Mouse (Mus musculus): ENCODE results near the gene Tmprss11a. TPM values are rescaled to one million over a fixed set of nuclear protein-coding genes. Genes with fewer than 3 reads are reported as not detected.

Tmprss11a gene
- polyA plus RNA-seq, 1 experiment, result not detected

DNA sequence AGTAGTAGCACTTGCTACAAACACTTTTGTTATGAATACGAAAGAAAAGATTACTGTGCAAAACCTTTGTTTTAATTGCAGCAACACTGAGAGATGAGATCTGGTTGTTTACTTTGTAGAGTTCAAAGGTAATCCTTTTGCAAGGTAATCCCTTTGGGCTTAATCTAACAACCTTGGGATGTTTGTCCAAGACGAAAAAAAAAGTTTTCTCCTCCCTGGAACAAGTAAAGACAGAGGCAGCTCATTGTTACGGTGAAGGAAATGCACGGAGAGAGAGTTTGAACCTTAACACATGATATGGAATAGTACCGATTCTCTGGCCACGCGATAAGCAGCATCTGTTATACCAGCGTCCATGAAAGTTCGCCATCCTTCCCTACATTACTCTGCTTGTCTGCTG lies 5.1 kb upstream of the Tmprss11a start:
- Histone ChIP-seq H3K36me3 (ENCODE audit: control insufficient read depth, insufficient read depth) (no peaks in the 10 kb centered on the region), H3ac (ENCODE audit: control insufficient read depth, insufficient read length, low read depth) (no peak overlapping the region), H3K79me2 (ENCODE audit: control insufficient read depth, insufficient read depth) (no peaks in the 10 kb centered on the region), H3K4me3 (ENCODE audit: insufficient read depth, poor library complexity, severe bottlenecking) (no peak overlapping the region), H3K79me3 (ENCODE audit: low read depth) (no peaks in the 10 kb centered on the region), H3K27me3 (ENCODE audit: control insufficient read depth, insufficient read depth, insufficient read length) (no peaks in the 10 kb centered on the region)
- TF ChIP-seq MYOG (IDR thresholded peaks at IDR 0.05; ENCODE audit: control insufficient read depth, extremely low read depth, insufficient read length), result no peak
- no peak for TF ChIP-seq CTCF (IDR thresholded peaks at IDR 0.05; ENCODE audit: control insufficient read depth, insufficient read depth, insufficient read length)
- TF ChIP-seq MYOD1 (IDR thresholded peaks at IDR 0.05; ENCODE audit: control insufficient read depth, insufficient read length, low read depth), result no peak
- no peak for TF ChIP-seq CEBPB (IDR thresholded peaks at IDR 0.05; ENCODE audit: low read depth)
- no peak for TF ChIP-seq USF1 (IDR thresholded peaks at IDR 0.05; ENCODE audit: low read depth)
- no peak for TF ChIP-seq FOSL1 (IDR thresholded peaks at IDR 0.05; ENCODE audit: insufficient read depth, low read length, poor library complexity, severe bottlenecking)
- TF ChIP-seq MAX (IDR thresholded peaks at IDR 0.05), result no peak

DNA sequence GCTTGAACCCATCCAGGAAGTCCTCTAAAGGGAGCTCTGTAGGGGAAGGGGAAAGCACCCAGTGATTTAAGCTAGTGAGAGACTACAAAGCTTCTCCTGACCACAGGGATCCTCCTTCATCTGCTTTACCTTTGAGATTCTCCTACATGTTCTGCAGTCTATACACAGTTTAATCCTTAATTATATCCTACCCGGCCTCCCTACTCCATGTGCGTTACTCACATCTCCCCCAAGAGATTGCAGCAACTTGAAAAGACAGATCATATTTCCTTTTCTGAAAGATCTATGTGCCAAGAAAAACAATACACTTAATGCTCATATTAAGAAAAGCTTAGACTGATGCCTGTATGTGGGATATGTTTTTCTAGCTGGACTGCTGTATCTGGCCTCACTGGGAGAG lies 29.5 kb downstream of the Tmprss11a start:
- H3K4me3 ChIP-seq (ENCODE audit: insufficient read depth, poor library complexity, severe bottlenecking), result no peak overlapping the region
- H3ac ChIP-seq (ENCODE audit: control insufficient read depth, insufficient read length, low read depth), result no peak overlapping the region
- no peaks in the 10 kb centered on the region for H3K79me2 ChIP-seq (ENCODE audit: control insufficient read depth, insufficient read depth)
- H3K27me3 ChIP-seq (ENCODE audit: control insufficient read depth, insufficient read depth, insufficient read length), result no peaks in the 10 kb centered on the region
- H3K79me3 ChIP-seq (ENCODE audit: low read depth), result no peaks in the 10 kb centered on the region
- no peaks in the 10 kb centered on the region for H3K36me3 ChIP-seq (ENCODE audit: control insufficient read depth, insufficient read depth)
- TF ChIP-seq CEBPB (IDR thresholded peaks at IDR 0.05; ENCODE audit: low read depth) (peak; percentile 52), CTCF (IDR thresholded peaks at IDR 0.05; ENCODE audit: control insufficient read depth, insufficient read depth, insufficient read length) (no peak), MYOD1 (IDR thresholded peaks at IDR 0.05; ENCODE audit: control insufficient read depth, insufficient read length, low read depth) (no peak), MAX (IDR thresholded peaks at IDR 0.05) (no peak), USF1 (IDR thresholded peaks at IDR 0.05; ENCODE audit: low read depth) (no peak), MYOG (IDR thresholded peaks at IDR 0.05; ENCODE audit: control insufficient read depth, extremely low read depth, insufficient read length) (no peak), FOSL1 (IDR thresholded peaks at IDR 0.05; ENCODE audit: insufficient read depth, low read length, poor library complexity, severe bottlenecking) (no peak)

DNA sequence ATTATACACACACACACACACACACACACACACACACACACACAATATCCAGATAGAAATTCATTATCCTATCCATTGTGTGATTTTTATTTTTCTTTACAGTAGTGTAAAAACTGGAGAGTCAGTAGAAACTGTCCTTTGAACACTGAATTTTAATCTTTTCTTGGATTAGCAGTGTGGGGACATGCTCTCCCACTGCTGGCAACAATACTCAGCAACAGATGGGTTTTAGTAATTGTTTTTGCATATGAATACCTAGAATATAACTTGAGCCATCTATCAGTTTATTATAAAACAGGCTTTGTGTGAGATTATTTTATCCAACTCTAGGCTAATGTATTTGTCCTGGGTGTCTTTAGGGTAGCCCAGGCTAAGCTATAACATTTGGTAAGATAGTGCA lies 30.2 kb downstream of the Tmprss11a start:
- TF ChIP-seq FOSL1 (IDR thresholded peaks at IDR 0.05; ENCODE audit: insufficient read depth, low read length, poor library complexity, severe bottlenecking), result no peak
- TF ChIP-seq MAX (IDR thresholded peaks at IDR 0.05), result no peak
- TF ChIP-seq MYOG (IDR thresholded peaks at IDR 0.05; ENCODE audit: control insufficient read depth, extremely low read depth, insufficient read length), result no peak
- no peak for TF ChIP-seq USF1 (IDR thresholded peaks at IDR 0.05; ENCODE audit: low read depth)
- no peak for TF ChIP-seq CTCF (IDR thresholded peaks at IDR 0.05; ENCODE audit: control insufficient read depth, insufficient read depth, insufficient read length)
- H3K79me2 ChIP-seq (ENCODE audit: control insufficient read depth, insufficient read depth), result no peaks in the 10 kb centered on the region

DNA sequence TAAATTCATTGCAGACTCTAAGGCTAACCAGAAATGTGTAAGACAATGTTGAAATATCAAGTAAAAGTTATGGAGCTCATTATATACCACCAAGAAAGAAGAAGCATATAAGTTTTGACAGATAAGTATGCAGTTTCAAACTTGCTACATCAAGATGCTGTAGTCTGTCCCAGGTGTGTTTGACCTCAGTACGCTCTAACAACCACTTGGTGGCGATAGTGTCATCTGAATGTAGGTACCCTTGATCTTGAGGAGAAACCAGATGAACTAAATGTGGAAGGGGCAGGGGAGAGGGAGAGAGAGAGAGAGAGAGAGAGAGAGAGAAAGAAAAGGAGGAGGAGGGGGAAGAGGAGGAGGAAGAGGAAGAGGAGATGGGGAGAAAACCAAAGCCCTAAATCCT lies 36.1 kb downstream of the Tmprss11a start:
- H3K79me2 ChIP-seq (ENCODE audit: control insufficient read depth, insufficient read depth), result no peaks in the 10 kb centered on the region
- no peaks in the 10 kb centered on the region for H3K79me3 ChIP-seq (ENCODE audit: low read depth)
- H3K36me3 ChIP-seq (ENCODE audit: control insufficient read depth, insufficient read depth), result no peaks in the 10 kb centered on the region
- H3K4me3 ChIP-seq (ENCODE audit: insufficient read depth, poor library complexity, severe bottlenecking), result no peak overlapping the region
- H3K27me3 ChIP-seq (ENCODE audit: control insufficient read depth, insufficient read depth, insufficient read length), result no peaks in the 10 kb centered on the region
- TF ChIP-seq MYOG (IDR thresholded peaks at IDR 0.05; ENCODE audit: control insufficient read depth, extremely low read depth, insufficient read length) (no peak), CTCF (IDR thresholded peaks at IDR 0.05; ENCODE audit: control insufficient read depth, insufficient read depth, insufficient read length) (no peak), MAX (IDR thresholded peaks at IDR 0.05) (no peak), FOSL1 (IDR thresholded peaks at IDR 0.05; ENCODE audit: insufficient read depth, low read length, poor library complexity, severe bottlenecking) (no peak), MYOD1 (IDR thresholded peaks at IDR 0.05; ENCODE audit: control insufficient read depth, insufficient read length, low read depth) (no peak), USF1 (IDR thresholded peaks at IDR 0.05; ENCODE audit: low read depth) (no peak), CEBPB (IDR thresholded peaks at IDR 0.05; ENCODE audit: low read depth) (no peak)
- no peak overlapping the region for H3ac ChIP-seq (ENCODE audit: control insufficient read depth, insufficient read length, low read depth)

More for the DNA sequence above, 30.2 kb downstream of the Tmprss11a start:
- no peak overlapping the region for H3ac ChIP-seq (ENCODE audit: control insufficient read depth, insufficient read length, low read depth)
- H3K4me3 ChIP-seq (ENCODE audit: insufficient read depth, poor library complexity, severe bottlenecking), result no peak overlapping the region
- no peaks in the 10 kb centered on the region for H3K79me3 ChIP-seq (ENCODE audit: low read depth)
- no peaks in the 10 kb centered on the region for H3K27me3 ChIP-seq (ENCODE audit: control insufficient read depth, insufficient read depth, insufficient read length)
- no peaks in the 10 kb centered on the region for H3K36me3 ChIP-seq (ENCODE audit: control insufficient read depth, insufficient read depth)

DNA sequence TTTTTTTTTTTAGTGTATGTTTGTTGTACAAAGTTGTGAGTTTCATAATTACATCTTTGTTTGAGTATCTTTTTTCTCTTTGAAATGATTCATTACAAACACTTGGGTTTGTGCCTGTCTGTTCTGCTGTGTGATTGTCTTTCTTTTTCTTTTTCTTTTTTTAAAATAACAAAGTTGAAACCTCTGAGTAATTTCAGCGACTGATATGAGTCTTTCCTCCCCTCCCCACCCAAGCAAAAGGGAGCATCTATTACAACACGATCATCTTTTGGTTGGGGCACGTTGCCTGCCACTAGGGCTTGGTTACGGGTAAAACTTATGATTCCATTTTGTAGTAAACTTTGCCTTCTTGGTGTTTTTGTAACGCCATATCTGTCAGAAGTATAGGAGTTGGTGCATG lies 37.7 kb downstream of the Tmprss11a start:
- no peaks in the 10 kb centered on the region for H3K79me2 ChIP-seq (ENCODE audit: control insufficient read depth, insufficient read depth)
- no peak overlapping the region for H3K4me3 ChIP-seq (ENCODE audit: insufficient read depth, poor library complexity, severe bottlenecking)
- no peaks in the 10 kb centered on the region for H3K36me3 ChIP-seq (ENCODE audit: control insufficient read depth, insufficient read depth)
- TF ChIP-seq MAX (IDR thresholded peaks at IDR 0.05) (no peak), MYOG (IDR thresholded peaks at IDR 0.05; ENCODE audit: control insufficient read depth, extremely low read depth, insufficient read length) (no peak), CTCF (IDR thresholded peaks at IDR 0.05; ENCODE audit: control insufficient read depth, insufficient read depth, insufficient read length) (no peak), MYOD1 (IDR thresholded peaks at IDR 0.05; ENCODE audit: control insufficient read depth, insufficient read length, low read depth) (no peak), CEBPB (IDR thresholded peaks at IDR 0.05; ENCODE audit: low read depth) (no peak)
- H3K79me3 ChIP-seq (ENCODE audit: low read depth), result no peaks in the 10 kb centered on the region
- no peak overlapping the region for H3ac ChIP-seq (ENCODE audit: control insufficient read depth, insufficient read length, low read depth)
- H3K27me3 ChIP-seq (ENCODE audit: control insufficient read depth, insufficient read depth, insufficient read length), result no peaks in the 10 kb centered on the region

DNA sequence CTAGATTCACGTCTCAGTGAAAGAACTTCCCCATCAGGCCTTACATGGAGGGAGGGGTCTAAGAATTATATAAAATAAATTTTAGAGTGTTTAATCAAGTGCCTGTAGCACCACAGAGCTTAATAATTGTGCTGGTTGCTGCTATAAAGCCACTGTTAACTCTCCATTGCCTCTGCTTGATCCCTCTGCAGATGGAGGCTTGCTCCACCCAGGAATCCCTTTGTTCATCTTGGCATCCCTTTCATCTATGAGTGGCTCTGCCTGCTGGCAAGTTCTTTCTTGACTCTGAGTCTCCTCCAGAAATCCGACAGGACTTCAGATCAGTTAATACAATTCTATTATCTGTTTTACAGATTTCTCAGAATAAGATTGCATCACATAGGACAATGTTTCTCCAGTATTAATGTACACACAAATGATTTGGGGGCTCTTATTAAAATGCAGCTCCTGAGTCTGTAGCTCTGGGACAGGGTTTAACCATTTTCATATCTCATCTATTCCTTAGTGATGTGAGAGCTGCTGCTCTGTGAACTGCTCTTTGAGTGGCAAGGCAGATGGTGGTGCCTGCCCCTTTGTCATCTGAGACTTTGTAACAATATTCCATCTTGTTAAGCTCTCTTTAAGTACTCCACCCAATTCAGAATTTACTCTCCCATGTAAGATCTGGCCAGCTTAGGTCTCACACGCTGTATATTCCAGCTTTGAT lies 47.3 kb downstream of the Tmprss11a start:
- no peaks in the 10 kb centered on the region for H3K27me3 ChIP-seq (ENCODE audit: control insufficient read depth, insufficient read depth, insufficient read length)
- no peak overlapping the region for H3K4me3 ChIP-seq (ENCODE audit: insufficient read depth, poor library complexity, severe bottlenecking)
- H3K36me3 ChIP-seq (ENCODE audit: control insufficient read depth, insufficient read depth), result no peaks in the 10 kb centered on the region
- H3ac ChIP-seq (ENCODE audit: control insufficient read depth, insufficient read length, low read depth), result no peak overlapping the region
- H3K79me2 ChIP-seq (ENCODE audit: control insufficient read depth, insufficient read depth), result no peaks in the 10 kb centered on the region
- TF ChIP-seq MYOD1 (IDR thresholded peaks at IDR 0.05; ENCODE audit: control insufficient read depth, insufficient read length, low read depth) (no peak), MAX (IDR thresholded peaks at IDR 0.05) (no peak), USF1 (IDR thresholded peaks at IDR 0.05; ENCODE audit: low read depth) (no peak)
- H3K79me3 ChIP-seq (ENCODE audit: low read depth), result no peaks in the 10 kb centered on the region
